Mouse (Mus musculus) liver, postnatal 0 days (tissue): ENCODE results near the gene Mrpl35.

ENCODE experiments used
- CTCF ChIP-seq: sonication (generic); IDR thresholded peaks from 2 replicates; pipeline ENCODE4 v1.5.1; 2016; ENCODE audit warnings: antibody characterized with exemption, low read depth
- EP300 ChIP-seq: IDR thresholded peaks from 2 replicates; pipeline ENCODE4 v1.6.1; 2016; ENCODE audit warnings: antibody characterized with exemption, low read depth, mild to moderate bottlenecking

- TF ChIP-seq EP300 (no peak), CTCF (no peak)
Measured at GRCm38 (mm10) chr6:71772156-71772555, 54.6 kb downstream of the Mrpl35 start.
